Mouse (Mus musculus): ENCODE results near the gene Mylk2.

- TF ChIP-seq CTCF (IDR thresholded peaks at IDR 0.05; ENCODE audit: borderline replicate concordance, insufficient read depth, low read length) (no peak), POLR2A (IDR thresholded peaks at IDR 0.05; ENCODE audit: low read depth, low read length) (no peak)
Measured at GRCm38 (mm10) chr2:152948438-152949020, 37.4 kb downstream of the Mylk2 start.
